Mouse (Mus musculus) liver, embryonic 12.5 days (tissue): ENCODE measurements around the gene Tmem129. TPM values are rescaled to one million over a fixed set of nuclear protein-coding genes. Genes with fewer than 3 reads are reported as not detected.
A peak's percentile ranks its signal among the peaks of the same experiment; 100 is the strongest.

ENCODE experiments used
- ATAC-seq: fragments of 200-750 bp; cut with Nextera tagmentation; 2 replicates; pipeline ENCODE4 v1.8.0; 2017; ENCODE audit warnings: moderate number of reproducible peaks, mild to moderate bottlenecking, moderate library complexity
- H3K27ac ChIP-seq: fragments of 300-500 bp; sonication (generic); 2 replicates; pipeline ENCODE4 v1.5.1; 2016; ENCODE audit warnings: mild to moderate bottlenecking
- H3K27me3 ChIP-seq: fragments of 300-500 bp; sonication (generic); replicated peaks from 2 replicates; pipeline ENCODE4 v1.6.1; 2016; ENCODE audit warnings: mild to moderate bottlenecking, moderate library complexity
- H3K36me3 ChIP-seq: fragments of 300-500 bp; sonication (generic); 2 replicates; pipeline ENCODE4 v1.6.1; 2016; ENCODE audit warnings: mild to moderate bottlenecking, moderate library complexity
- H3K4me1 ChIP-seq: fragments of 300-500 bp; sonication (generic); 2 replicates; pipeline ENCODE4 v1.6.1; 2016
- H3K4me2 ChIP-seq: fragments of 300-500 bp; sonication (generic); 2 replicates; pipeline ENCODE4 v1.6.1; 2016; ENCODE audit warnings: mild to moderate bottlenecking, moderate library complexity
- H3K4me3 ChIP-seq: fragments of 300-500 bp; sonication (generic); 2 replicates; pipeline ENCODE4 v1.5.1; 2016; ENCODE audit warnings: mild to moderate bottlenecking, moderate library complexity
- H3K9ac ChIP-seq: fragments of 300-500 bp; sonication (generic); 2 replicates; pipeline ENCODE4 v1.6.1; 2016; ENCODE audit warnings: mild to moderate bottlenecking, moderate library complexity
- H3K9me3 ChIP-seq: fragments of 300-500 bp; sonication (generic); replicated peaks from 2 replicates; pipeline ENCODE4 v1.6.1; 2016; ENCODE audit warnings: mild to moderate bottlenecking, moderate library complexity
- WGBS: fragments of 180-500 bp; shearing (Covaris S2); methylation state at CpG from one replicate; pipeline ENCODE4 v1.1.7; 2016; ENCODE audit not compliant: insufficient replicate concordance; 5-methylcytosine and 5-hydroxymethylcytosine counted together
- polyA plus RNA-seq: library from polyadenylated mRNA; unstranded; fragments of >200 nt; fragmentation: Nextera tagmentation; extraction: Ambion mirVana; gene quantifications from 2 replicates; pipeline ENCODE4 v1.2.1, GENCODE M21; 2016

Tmem129 gene
- polyA plus RNA-seq, 1 experiment from 2014 or later = 27.3 TPM

GRCm38 (mm10) chr5:33683897-33684652 is 25.9 kb upstream of the Tmem129 start:
- Histone ChIP-seq H3K9me3 (no peaks in the 10 kb centered on the region), H3K4me2 (no peak overlapping the region), H3K36me3 (no peaks in the 10 kb centered on the region), H3K4me3 (no peak overlapping the region), H3K27ac (no peak overlapping the region), H3K27me3 (0 out of 2 replicates have a peak, but pooled peaks cover 5% of the 10 kb centered on the region), H3K9ac (no peak overlapping the region), H3K4me1 (peaks cover 50% of the 10 kb centered on the region)
- 42% methylated on average over 7 of the region's 7 CpGs for WGBS
- no peak for ATAC-seq

- H3K9me3 ChIP-seq = no peaks in the 10 kb centered on the region
- no peaks in the 10 kb centered on the region for H3K36me3 ChIP-seq
- H3K27me3 ChIP-seq = 0 out of 2 replicates have a peak, but pooled peaks cover 5% of the 10 kb centered on the region
- 49% methylated on average over 4 of the region's 4 CpGs for WGBS
- H3K4me2 ChIP-seq = no peak overlapping the region
- no peak overlapping the region for H3K4me3 ChIP-seq
- H3K4me1 ChIP-seq = peaks cover 44% of the 10 kb centered on the region
- H3K9ac ChIP-seq = no peak overlapping the region
- H3K27ac ChIP-seq = no peak overlapping the region
- no peak for ATAC-seq
Observed at GRCm38 (mm10) chr5:33682963-33683362, 24.7 kb upstream of the Tmem129 start.

- 21% methylated on average over 15 of the region's 15 CpGs for WGBS
- H3K9me3 ChIP-seq = no peaks in the 10 kb centered on the region
- no peak overlapping the region for H3K4me3 ChIP-seq
- ATAC-seq = peak; percentile 82
- peaks cover 37% of the 10 kb centered on the region for H3K4me1 ChIP-seq
- no peaks in the 10 kb centered on the region for H3K36me3 ChIP-seq
- no peak overlapping the region for H3K9ac ChIP-seq
- H3K27me3 ChIP-seq = 0 out of 2 replicates have a peak, but pooled peaks cover 5% of the 10 kb centered on the region
- peak overlapping the region; percentile 16 for H3K4me2 ChIP-seq
- peak overlapping the region; percentile 46 for H3K27ac ChIP-seq
Observed at GRCm38 (mm10) chr5:33681611-33682388, 23.6 kb upstream of the Tmem129 start.

GRCm38 (mm10) chr5:33681044-33681443 is 22.8 kb upstream of the Tmem129 start:
- Histone ChIP-seq H3K27me3 (0 out of 2 replicates have a peak, but pooled peaks cover under 1% of the 10 kb centered on the region), H3K27ac (peak overlapping the region; percentile 46; the same call in 1 of the 2 replicates), H3K4me2 (no peak overlapping the region), H3K9ac (no peak overlapping the region), H3K4me1 (peaks cover 37% of the 10 kb centered on the region), H3K36me3 (no peaks in the 10 kb centered on the region), H3K9me3 (no peaks in the 10 kb centered on the region), H3K4me3 (no peak overlapping the region)
- ATAC-seq = no peak
- WGBS = 23% methylated on average over 3 of the region's 3 CpGs

- H3K4me2 ChIP-seq = no peak overlapping the region
- H3K27me3 ChIP-seq = no peaks in the 10 kb centered on the region
- no peak overlapping the region for H3K9ac ChIP-seq
- no peak for ATAC-seq
- H3K36me3 ChIP-seq = peaks cover 11% of the 10 kb centered on the region
- no peak overlapping the region for H3K27ac ChIP-seq
- 74% methylated on average over 5 of the region's 5 CpGs for WGBS
- no peak overlapping the region for H3K4me3 ChIP-seq
- peaks cover 34% of the 10 kb centered on the region for H3K4me1 ChIP-seq
- H3K9me3 ChIP-seq = no peaks in the 10 kb centered on the region
Observed at GRCm38 (mm10) chr5:33678244-33678643, 20.0 kb upstream of the Tmem129 start.

GRCm38 (mm10) chr5:33675964-33676363 is 17.7 kb upstream of the Tmem129 start:
- H3K36me3 ChIP-seq = peaks cover 34% of the 10 kb centered on the region
- H3K9ac ChIP-seq = no peak overlapping the region
- no peaks in the 10 kb centered on the region for H3K9me3 ChIP-seq
- WGBS = 4% methylated on average over 1 of the region's 1 CpGs
- H3K27me3 ChIP-seq = no peaks in the 10 kb centered on the region
- no peak for ATAC-seq
- no peak overlapping the region for H3K27ac ChIP-seq
- H3K4me2 ChIP-seq = no peak overlapping the region
- H3K4me3 ChIP-seq = no peak overlapping the region
- H3K4me1 ChIP-seq = peaks cover 14% of the 10 kb centered on the region

GRCm38 (mm10) chr5:33674439-33674838 is 16.2 kb upstream of the Tmem129 start:
- no peak overlapping the region for H3K9ac ChIP-seq
- no peaks in the 10 kb centered on the region for H3K9me3 ChIP-seq
- H3K27me3 ChIP-seq = no peaks in the 10 kb centered on the region
- peaks cover 49% of the 10 kb centered on the region for H3K36me3 ChIP-seq
- 0 out of 2 replicates have a peak, but pooled peaks have one; percentile 15 for ATAC-seq
- H3K4me1 ChIP-seq = peaks cover 6% of the 10 kb centered on the region; the same call in 1 of the 2 replicates
- 90% methylated on average over 3 of the region's 3 CpGs for WGBS
- no peak overlapping the region for H3K4me2 ChIP-seq
- H3K4me3 ChIP-seq = no peak overlapping the region
- no peak overlapping the region for H3K27ac ChIP-seq

GRCm38 (mm10) chr5:33671659-33672058 is 13.4 kb upstream of the Tmem129 start:
- Histone ChIP-seq H3K36me3 (peaks cover 77% of the 10 kb centered on the region), H3K27ac (no peak overlapping the region), H3K27me3 (no peaks in the 10 kb centered on the region), H3K4me1 (no peaks in the 10 kb centered on the region), H3K4me2 (no peak overlapping the region), H3K4me3 (no peak overlapping the region), H3K9ac (no peak overlapping the region), H3K9me3 (no peaks in the 10 kb centered on the region)
- no peak for ATAC-seq
- 40% methylated on average over 5 of the region's 5 CpGs for WGBS

GRCm38 (mm10) chr5:33668223-33668622 is 10.0 kb upstream of the Tmem129 start:
- H3K4me1 ChIP-seq = no peaks in the 10 kb centered on the region
- no peak overlapping the region for H3K27ac ChIP-seq
- peaks cover 99% of the 10 kb centered on the region for H3K36me3 ChIP-seq
- no peaks in the 10 kb centered on the region for H3K9me3 ChIP-seq
- ATAC-seq = no peak
- H3K27me3 ChIP-seq = no peaks in the 10 kb centered on the region
- no peak overlapping the region for H3K4me2 ChIP-seq
- H3K4me3 ChIP-seq = no peak overlapping the region
- H3K9ac ChIP-seq = no peak overlapping the region

GRCm38 (mm10) chr5:33658664-33659050 is 441 bp upstream of the Tmem129 start:
- Histone ChIP-seq H3K27me3 (no peaks in the 10 kb centered on the region), H3K4me3 (peak overlapping the region; percentile 97), H3K9me3 (no peaks in the 10 kb centered on the region), H3K4me2 (peak overlapping the region; percentile 98), H3K27ac (peak overlapping the region; percentile 95), H3K36me3 (peaks cover 62% of the 10 kb centered on the region), H3K9ac (peak overlapping the region; percentile 96), H3K4me1 (peaks cover 56% of the 10 kb centered on the region)
- ATAC-seq = peak; percentile 8
- under 1% methylated on average over 26 of the region's 26 CpGs for WGBS

GRCm38 (mm10) chr5:33657251-33657786 is 897 bp downstream of the Tmem129 start:
- ATAC-seq = peak; percentile 59
- no peaks in the 10 kb centered on the region for H3K27me3 ChIP-seq
- peaks cover 54% of the 10 kb centered on the region for H3K36me3 ChIP-seq

GRCm38 (mm10) chr5:33656739-33657138 is 1.5 kb downstream of the Tmem129 start:
- Histone ChIP-seq H3K4me3 (peak overlapping the region; percentile 97), H3K9ac (peak overlapping the region; percentile 96), H3K9me3 (no peaks in the 10 kb centered on the region), H3K27me3 (no peaks in the 10 kb centered on the region), H3K27ac (peak overlapping the region; percentile 95), H3K36me3 (peaks cover 48% of the 10 kb centered on the region), H3K4me2 (peak overlapping the region; percentile 98), H3K4me1 (peaks cover 67% of the 10 kb centered on the region)
- 21% methylated on average over 1 of the region's 1 CpGs for WGBS
- no peak for ATAC-seq

More at GRCm38 (mm10) chr5:33657251-33657786, 897 bp downstream of the Tmem129 start:
- H3K4me3 ChIP-seq = peak overlapping the region; percentile 97
- 1% methylated on average over 32 of the region's 32 CpGs for WGBS
- peak overlapping the region; percentile 96 for H3K9ac ChIP-seq
- peak overlapping the region; percentile 98 for H3K4me2 ChIP-seq
- no peaks in the 10 kb centered on the region for H3K9me3 ChIP-seq
- H3K27ac ChIP-seq = peak overlapping the region; percentile 95
- H3K4me1 ChIP-seq = peaks cover 67% of the 10 kb centered on the region
